Mouse (Mus musculus) C2C12 (cell line): ENCODE measurements around the gene Senp7. TPM values are rescaled to one million over a fixed set of nuclear protein-coding genes. Genes with fewer than 3 reads are reported as not detected.

Experiments
- H3K27me3 ChIP-seq: one replicate; pipeline ENCODE4 v1.6.1; 2011; ENCODE audit not compliant: control insufficient read depth, insufficient read depth, insufficient read length
- H3K36me3 ChIP-seq: one replicate; pipeline ENCODE4 v1.6.1; 2011; ENCODE audit not compliant: control insufficient read depth, insufficient read depth
- H3K4me3 ChIP-seq: one replicate; pipeline ENCODE4 v1.5.1; 2011; ENCODE audit warnings: mild to moderate bottlenecking, control low read depth; ENCODE audit not compliant: poor library complexity, insufficient read depth, severe bottlenecking
- H3K79me2 ChIP-seq: one replicate; pipeline ENCODE4 v1.6.1; 2011; ENCODE audit not compliant: control insufficient read depth, insufficient read depth
- H3K79me3 ChIP-seq: one replicate; pipeline ENCODE4 v1.6.1; 2011; ENCODE audit warnings: low read depth, control low read depth
- H3ac ChIP-seq: one replicate; pipeline ENCODE3; 2011; ENCODE audit warnings: low read depth; ENCODE audit not compliant: control insufficient read depth, insufficient read length
- CEBPB ChIP-seq: IDR thresholded peaks from one replicate; pipeline ENCODE4 v1.6.1; 2011; ENCODE audit warnings: low read depth, mild to moderate bottlenecking, control low read depth, moderate library complexity
- CTCF ChIP-seq: IDR thresholded peaks from one replicate; pipeline ENCODE4 v1.5.1; 2011; ENCODE audit not compliant: control insufficient read depth, insufficient read depth, insufficient read length
- FOSL1 ChIP-seq: IDR thresholded peaks from one replicate; pipeline ENCODE4 v1.8.0; 2011; ENCODE audit warnings: mild to moderate bottlenecking, low read length; ENCODE audit not compliant: poor library complexity, insufficient read depth, severe bottlenecking
- MAX ChIP-seq: IDR thresholded peaks from one replicate; pipeline ENCODE4 v1.6.1; 2011; ENCODE audit warnings: mild to moderate bottlenecking, control low read depth
- MYOD1 ChIP-seq: IDR thresholded peaks from one replicate; pipeline ENCODE4 v1.6.1; 2011; ENCODE audit warnings: low read depth; ENCODE audit not compliant: control insufficient read depth, insufficient read length
- MYOG ChIP-seq: IDR thresholded peaks from one replicate; pipeline ENCODE4 v1.6.1; 2011; ENCODE audit not compliant: control insufficient read depth, insufficient read length; ENCODE audit errors: extremely low read depth
- USF1 ChIP-seq: IDR thresholded peaks from one replicate; pipeline ENCODE4 v1.6.1; 2011; ENCODE audit warnings: low read depth, mild to moderate bottlenecking, control low read depth, moderate library complexity
- polyA plus RNA-seq: library from polyadenylated mRNA; unstranded; fragments of >200 nt; fragmentation: generic; extraction: Trizol; gene quantifications from one replicate; pipeline ENCODE4 v1.2.1, GENCODE M21; 2012; ENCODE audit warnings: missing spikeins

The Senp7 gene
- polyA plus RNA-seq, 1 experiment, result 3.4 TPM

DNA sequence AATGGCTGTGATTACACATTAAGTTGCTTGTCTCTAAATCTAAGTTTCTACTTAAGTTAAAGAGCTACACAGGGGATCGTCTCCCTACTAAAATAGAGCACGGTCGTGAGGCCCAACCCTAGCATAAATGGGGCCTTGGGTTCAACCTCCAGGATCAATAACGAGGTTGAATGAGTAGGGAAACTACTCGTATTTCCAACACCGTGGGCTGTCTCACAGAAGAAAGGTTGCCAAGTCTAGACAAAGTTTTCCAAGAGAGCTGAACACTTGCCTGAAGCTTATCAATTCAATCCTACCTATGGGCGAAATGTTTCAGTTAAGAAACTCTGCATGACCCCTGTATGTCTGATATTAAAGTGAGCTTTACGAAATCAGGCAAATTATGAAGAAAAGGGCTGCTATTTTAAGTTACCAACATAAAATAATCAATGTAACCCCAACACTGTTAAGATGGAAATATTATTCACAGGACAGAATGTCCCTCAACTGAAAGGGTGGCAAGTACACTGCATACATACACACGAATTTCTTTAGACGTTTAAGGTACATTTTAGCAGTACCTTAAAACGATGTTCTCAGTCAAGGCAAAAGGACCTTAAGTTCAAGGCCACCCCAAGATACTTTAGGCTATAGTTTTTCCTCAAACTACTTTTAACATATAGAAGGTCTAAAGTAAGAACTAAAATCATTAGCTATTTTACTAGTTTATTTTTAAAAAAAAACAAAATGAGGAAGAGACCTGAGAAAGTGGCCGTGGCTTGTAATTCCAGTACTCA, 20.1 kb upstream of the Senp7 start:
- TF ChIP-seq MYOD1 (no peak), CEBPB (no peak), USF1 (no peak), MYOG (no peak), FOSL1 (no peak), CTCF (no peak), MAX (no peak)
- H3K79me2 ChIP-seq, result peaks cover 79% of the 10 kb centered on the region
- H3ac ChIP-seq, result peak overlapping the region; percentile 2
- no peaks in the 10 kb centered on the region for H3K27me3 ChIP-seq
- H3K36me3 ChIP-seq, result peaks cover 49% of the 10 kb centered on the region
- peak overlapping the region; percentile 87 for H3K4me3 ChIP-seq
- H3K79me3 ChIP-seq, result peaks cover 72% of the 10 kb centered on the region

DNA sequence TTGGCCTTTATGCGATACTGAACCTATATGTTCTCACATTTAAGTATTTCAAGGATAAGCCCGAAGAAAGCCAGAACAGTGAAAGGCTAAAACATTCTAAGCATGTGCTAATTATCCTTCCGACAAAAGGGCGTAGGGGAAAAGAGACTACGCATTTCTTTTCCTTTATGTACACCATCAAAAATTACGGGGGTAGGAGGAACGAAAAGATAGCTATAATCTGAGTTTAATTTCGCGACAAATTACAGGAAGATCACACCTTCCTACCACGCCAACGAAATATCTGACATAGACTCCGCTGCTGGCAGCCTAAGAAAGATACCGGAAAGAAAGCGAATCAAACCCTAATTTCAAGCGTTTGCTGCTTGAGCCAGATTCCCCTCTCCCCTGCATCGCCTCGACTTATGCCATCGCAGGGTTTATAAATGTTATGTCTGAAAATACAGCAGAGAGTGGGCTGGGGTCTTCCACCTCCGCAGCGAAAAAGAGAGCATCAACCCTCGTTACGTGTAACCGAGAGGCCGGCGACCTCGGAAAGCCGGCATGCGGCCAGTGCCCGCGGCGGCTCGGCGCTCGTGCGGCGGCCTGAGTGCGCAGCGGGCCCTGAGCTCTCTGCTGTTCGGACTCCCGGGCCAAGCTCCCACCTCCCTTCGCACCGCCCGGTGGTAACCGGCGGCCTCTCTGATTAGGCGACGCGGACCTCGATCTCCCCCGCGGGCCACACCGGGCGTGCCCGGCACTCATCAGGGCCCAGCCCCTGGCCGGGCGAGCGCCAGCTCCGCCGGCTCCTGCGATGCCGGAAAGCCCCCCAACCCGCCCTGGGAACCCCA, 19.2 kb upstream of the Senp7 start:
- Histone ChIP-seq H3K36me3 (peaks cover 49% of the 10 kb centered on the region), H3K27me3 (no peaks in the 10 kb centered on the region), H3K79me3 (peaks cover 70% of the 10 kb centered on the region), H3K4me3 (peak overlapping the region; percentile 87), H3ac (peak overlapping the region; percentile 97), H3K79me2 (peaks cover 79% of the 10 kb centered on the region)
- TF ChIP-seq MAX (peak; percentile 21), MYOD1 (no peak), CEBPB (no peak), FOSL1 (no peak), CTCF (no peak), USF1 (no peak)

GRCm38 (mm10) chr16:56029661-56030082, 18.5 kb upstream of the Senp7 start, which contains the start of gene Pcnp:
Gene Pcnp (minus strand): TSS chr16:56029739.
- Histone ChIP-seq H3K79me3 (peaks cover 71% of the 10 kb centered on the region), H3K4me3 (peak within 1 kb of the TSS; percentile 87), H3ac (peak within 1 kb of the TSS; percentile 97), H3K79me2 (peaks cover 79% of the 10 kb centered on the region), H3K36me3 (peaks cover 50% of the 10 kb centered on the region), H3K27me3 (no peaks in the 10 kb centered on the region)
- no peak for TF ChIP-seq USF1
- TF ChIP-seq FOSL1, result no peak
- no peak for TF ChIP-seq MYOG
- no peak for TF ChIP-seq MAX
- no peak for TF ChIP-seq MYOD1
- no peak for TF ChIP-seq CEBPB
- TF ChIP-seq CTCF, result no peak

DNA sequence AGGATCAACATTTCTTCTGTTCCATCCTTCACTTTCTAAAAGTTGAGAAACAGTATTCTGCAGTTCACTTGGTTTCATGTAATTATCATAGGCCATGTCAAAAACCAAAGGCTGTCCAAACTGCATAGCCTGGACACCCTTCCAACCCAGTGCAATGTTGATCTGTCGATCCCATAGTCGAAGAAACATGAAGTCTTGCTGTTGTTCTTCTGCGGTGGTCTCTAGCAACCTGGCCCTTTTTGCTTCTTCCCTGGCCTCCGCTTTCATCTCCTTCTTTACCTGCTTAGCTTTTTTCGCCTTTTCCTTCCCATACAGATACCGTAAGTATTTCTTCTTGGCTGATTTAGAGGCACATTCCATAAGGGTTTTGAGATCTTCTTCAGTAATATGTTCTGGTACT, 13.6 kb upstream of the Senp7 start:
- no peak overlapping the region for H3ac ChIP-seq
- peaks cover 60% of the 10 kb centered on the region for H3K79me2 ChIP-seq
- H3K36me3 ChIP-seq, result peaks cover 39% of the 10 kb centered on the region
- H3K79me3 ChIP-seq, result peaks cover 53% of the 10 kb centered on the region
- TF ChIP-seq MYOG, result no peak
- TF ChIP-seq MYOD1, result no peak
- TF ChIP-seq FOSL1, result no peak
- TF ChIP-seq MAX, result no peak
- TF ChIP-seq USF1, result no peak
- TF ChIP-seq CEBPB, result no peak
- no peak for TF ChIP-seq CTCF
- no peak overlapping the region for H3K4me3 ChIP-seq
- no peaks in the 10 kb centered on the region for H3K27me3 ChIP-seq

GRCm38 (mm10) chr16:56036501-56036900, 11.6 kb upstream of the Senp7 start:
- Histone ChIP-seq H3K27me3 (no peaks in the 10 kb centered on the region), H3K79me2 (peaks cover 53% of the 10 kb centered on the region), H3K36me3 (peaks cover 39% of the 10 kb centered on the region), H3K4me3 (peak overlapping the region; percentile 89), H3ac (peak overlapping the region; percentile 70), H3K79me3 (peaks cover 53% of the 10 kb centered on the region)
- TF ChIP-seq CTCF (no peak), MYOD1 (no peak), USF1 (no peak), CEBPB (no peak), FOSL1 (no peak), MAX (no peak)
